Mouse (Mus musculus): ENCODE results near the gene C4bp. TPM values are rescaled to one million over a fixed set of nuclear protein-coding genes. Genes with fewer than 3 reads are reported as not detected.
A peak's percentile ranks its signal among the peaks of the same experiment; 100 is the strongest.

Gene C4bp
- polyA plus RNA-seq, 1 experiment from 2014 or later: not detected

DNA sequence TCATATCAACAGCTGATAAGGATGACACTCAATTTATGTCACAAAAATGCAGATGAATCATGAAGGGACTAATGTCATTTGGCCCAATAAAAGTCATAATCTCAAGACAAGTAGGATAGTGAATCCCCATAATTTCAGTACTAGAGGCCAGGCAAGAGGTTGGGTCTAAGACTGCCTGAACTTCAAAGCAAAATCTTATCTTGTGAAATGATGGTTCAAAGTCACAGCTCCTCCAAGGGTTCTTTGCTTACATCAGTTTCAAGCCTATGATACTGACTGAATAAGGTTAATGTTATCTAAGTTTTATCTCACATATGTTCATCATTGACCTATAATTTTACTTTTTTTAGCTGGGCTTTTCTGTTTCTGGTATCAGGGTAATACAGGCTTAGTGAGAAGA lies 20.5 kb downstream of the C4bp start:
- H3K27me3 ChIP-seq (ENCODE audit: insufficient read depth, poor library complexity, severe bottlenecking): no peaks in the 10 kb centered on the region
- H3K9me3 ChIP-seq: no peaks in the 10 kb centered on the region
- no peak for DNase-seq (ENCODE audit: low spot score)
- no peak overlapping the region for H3K4me3 ChIP-seq
- no peak overlapping the region for H3K27ac ChIP-seq
- H3K4me1 ChIP-seq: no peaks in the 10 kb centered on the region
- H3K36me3 ChIP-seq: no peaks in the 10 kb centered on the region

DNA sequence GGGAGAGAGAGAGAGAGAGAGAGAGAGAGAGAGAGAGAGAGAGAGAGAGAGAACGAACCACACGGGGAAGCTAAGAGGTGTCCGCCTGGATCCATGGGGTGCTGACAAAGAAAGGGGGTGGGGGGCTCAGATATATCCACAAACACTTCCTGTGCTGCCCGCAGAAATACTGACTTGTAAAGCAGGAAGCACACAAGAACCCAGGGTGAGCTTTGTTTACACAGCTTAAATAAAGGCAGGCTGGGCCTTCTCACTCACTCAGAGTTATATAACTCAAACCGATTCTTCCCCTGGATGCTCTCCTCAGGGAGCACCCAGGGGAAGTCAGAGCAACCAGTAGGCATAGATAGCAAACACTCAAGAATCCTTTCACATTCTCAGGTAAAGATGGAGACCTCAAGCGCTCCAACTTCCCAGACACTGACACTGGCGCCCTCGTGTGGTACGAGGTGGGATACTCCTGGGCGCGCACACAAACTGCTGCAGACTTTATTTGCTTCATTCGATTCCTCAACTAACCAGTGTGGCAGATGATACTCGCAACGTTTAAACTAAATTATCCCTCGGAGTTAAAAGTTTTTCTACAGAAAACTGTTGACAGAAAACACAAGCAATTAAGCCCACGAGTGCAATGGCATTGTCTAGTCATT lies 27.5 kb downstream of the C4bp start:
- DNase-seq (ENCODE audit: low spot score): peak; percentile 79
- H3K27ac ChIP-seq: no peak overlapping the region
- H3K4me3 ChIP-seq: no peak overlapping the region
- WGBS: 27% methylated on average over 16 of the region's 16 CpGs
- no peaks in the 10 kb centered on the region for H3K36me3 ChIP-seq
- H3K4me1 ChIP-seq: no peaks in the 10 kb centered on the region
- H3K27me3 ChIP-seq (ENCODE audit: insufficient read depth, poor library complexity, severe bottlenecking): no peaks in the 10 kb centered on the region
- no peaks in the 10 kb centered on the region for H3K9me3 ChIP-seq

- no peak for DNase-seq (ENCODE audit: low spot score)
- H3K4me3 ChIP-seq: no peak overlapping the region
- H3K27ac ChIP-seq: no peak overlapping the region
- H3K9me3 ChIP-seq: no peaks in the 10 kb centered on the region
- no peaks in the 10 kb centered on the region for H3K27me3 ChIP-seq (ENCODE audit: insufficient read depth, poor library complexity, severe bottlenecking)
- H3K4me1 ChIP-seq: no peaks in the 10 kb centered on the region
- WGBS: 81% methylated on average over 8 of the region's 8 CpGs
- H3K36me3 ChIP-seq: no peaks in the 10 kb centered on the region
Measured at GRCm38 (mm10) chr1:130633316-130633715, 28.1 kb downstream of the C4bp start.

- DNase-seq (ENCODE audit: low spot score): no peak
- 89% methylated on average over 2 of the region's 2 CpGs for WGBS
- H3K4me1 ChIP-seq: no peaks in the 10 kb centered on the region
- no peak within 1 kb of the TSS for H3K4me3 ChIP-seq
- no peaks in the 10 kb centered on the region for H3K27me3 ChIP-seq (ENCODE audit: insufficient read depth, poor library complexity, severe bottlenecking)
- no peaks in the 10 kb centered on the region for H3K9me3 ChIP-seq
- no peaks in the 10 kb centered on the region for H3K36me3 ChIP-seq
- H3K27ac ChIP-seq: no peak within 1 kb of the TSS
Measured at GRCm38 (mm10) chr1:130629521-130629920, 31.9 kb downstream of the C4bp start, which contains the start of gene Zp3r. Gene Zp3r, minus strand, starts transcription at chr1:130629621.

- Histone ChIP-seq H3K9me3 (no peaks in the 10 kb centered on the region), H3K4me3 (no peak overlapping the region), H3K4me1 (no peaks in the 10 kb centered on the region), H3K36me3 (no peaks in the 10 kb centered on the region), H3K27ac (no peak overlapping the region), H3K27me3 (ENCODE audit: insufficient read depth, poor library complexity, severe bottlenecking) (no peaks in the 10 kb centered on the region)
- WGBS: 81% methylated on average over 2 of the region's 2 CpGs
- no peak for DNase-seq (ENCODE audit: low spot score)
Measured at GRCm38 (mm10) chr1:130596291-130596690, 65.1 kb downstream of the C4bp start.

DNA sequence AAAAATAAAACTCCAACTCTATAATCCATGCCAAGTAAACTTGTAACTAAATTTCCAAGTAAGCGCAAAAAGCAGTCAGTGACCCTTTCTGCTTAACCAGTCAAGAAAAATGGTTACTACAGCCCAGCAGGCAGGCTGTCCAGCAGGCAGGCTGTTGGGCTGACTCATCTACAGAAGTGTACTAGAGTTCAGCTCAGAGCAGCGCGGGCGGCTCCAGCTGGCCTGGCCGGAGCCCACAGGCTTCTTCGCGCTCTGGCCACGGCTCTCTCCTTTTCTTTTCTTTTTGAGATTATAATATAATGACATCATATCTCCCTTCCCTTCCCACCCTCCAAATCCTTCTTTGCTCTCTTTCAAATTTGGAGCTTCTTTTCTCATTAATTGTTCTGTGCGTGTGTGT lies 72.8 kb downstream of the C4bp start:
- H3K4me1 ChIP-seq: no peaks in the 10 kb centered on the region
- H3K27me3 ChIP-seq (ENCODE audit: insufficient read depth, poor library complexity, severe bottlenecking): no peaks in the 10 kb centered on the region
- no peak for DNase-seq (ENCODE audit: low spot score)
- WGBS: 79% methylated on average over 9 of the region's 9 CpGs
- H3K9me3 ChIP-seq: no peaks in the 10 kb centered on the region
- no peaks in the 10 kb centered on the region for H3K36me3 ChIP-seq
- no peak overlapping the region for H3K27ac ChIP-seq
- H3K4me3 ChIP-seq: no peak overlapping the region

Other genes starting within 250 kb of the C4bp start
- gene Cd55b, start 238.6 kb downstream of the C4bp start, polyA plus RNA-seq (2016; fragmentation: Nextera tagmentation; extraction: Ambion mirVana): not detected in 2 replicates
- 5.1 and 12.4 TPM in 2 replicates for gene Cd55, start 198.9 kb downstream of the C4bp start, polyA plus RNA-seq (2016; fragmentation: Nextera tagmentation; extraction: Ambion mirVana)
- gene Zp3r, start 32.0 kb downstream of the C4bp start, polyA plus RNA-seq (2016; fragmentation: Nextera tagmentation; extraction: Ambion mirVana): not detected in 2 replicates
- gene Gm29427, start 54.2 kb upstream of the C4bp start, polyA plus RNA-seq (2016; fragmentation: Nextera tagmentation; extraction: Ambion mirVana): not detected in 2 replicates
- 8.6 and 10.1 TPM in 2 replicates for gene Yod1, start 55.7 kb upstream of the C4bp start, polyA plus RNA-seq (2016; fragmentation: Nextera tagmentation; extraction: Ambion mirVana)
- gene Pfkfb2, start 67.6 kb upstream of the C4bp start, polyA plus RNA-seq (2016; fragmentation: Nextera tagmentation; extraction: Ambion mirVana): 5.0 and 7.4 TPM in 2 replicates
- 0.67 and 1.1 TPM in 2 replicates for gene AA986860, start 70.3 kb upstream of the C4bp start, polyA plus RNA-seq (2016; fragmentation: Nextera tagmentation; extraction: Ambion mirVana)
- 0.18 TPM in 1 of 2 replicates, not detected in the other for gene Fcamr, start 139.3 kb upstream of the C4bp start, polyA plus RNA-seq (2016; fragmentation: Nextera tagmentation; extraction: Ambion mirVana)
- gene Pigr, start 165.1 kb upstream of the C4bp start, polyA plus RNA-seq (2016; fragmentation: Nextera tagmentation; extraction: Ambion mirVana): not detected in 2 replicates
- 2.7 and 2.8 TPM in 2 replicates for gene Fcmr, start 204.0 kb upstream of the C4bp start, polyA plus RNA-seq (2016; fragmentation: Nextera tagmentation; extraction: Ambion mirVana)
- gene Il24, start 225.8 kb upstream of the C4bp start, polyA plus RNA-seq (2016; fragmentation: Nextera tagmentation; extraction: Ambion mirVana): not detected in 2 replicates
- not detected in 2 replicates for gene Il20, start 249.8 kb upstream of the C4bp start, polyA plus RNA-seq (2016; fragmentation: Nextera tagmentation; extraction: Ambion mirVana)